Mouse (Mus musculus) MEL (cell line): Measurements from ENCODE around the gene Rprd2. TPM values are rescaled to one million over a fixed set of nuclear protein-coding genes. Genes with fewer than 3 reads are reported as not detected.

Experiments
- DNase-seq: peaks from one replicate; pipeline ENCODE4 v3.0.0; 2011; ENCODE audit warnings: low read depth, low spot score
- H3K27ac ChIP-seq: 2 replicates; pipeline ENCODE4 v1.5.1; 2012; ENCODE audit warnings: low read depth, mild to moderate bottlenecking, control low read depth, low read length, moderate library complexity; ENCODE audit not compliant: control insufficient read depth
- H3K27me3 ChIP-seq, 2 experiments: fragments of 150-350 bp in 1 of 2; sonication (generic) in 1 of 2; 2 replicates each; pipeline ENCODE4 v1.6.1; 2012; ENCODE audit warnings: low read length in 2 of 2, mild to moderate bottlenecking in 2 of 2, improper control_type of control experiment in 1 of 2, moderate library complexity in 1 of 2; ENCODE audit not compliant: insufficient read depth in 2 of 2, control insufficient read depth in 1 of 2
- H3K36me3 ChIP-seq, 2 experiments: 2 replicates each; pipeline ENCODE4 v1.6.1; 2012 to 2014; ENCODE audit warnings: low read length in 2 of 2, improper control_type of control experiment in 1 of 2, inconsistent platforms in 1 of 2, mild to moderate bottlenecking in 1 of 2; ENCODE audit not compliant: insufficient read depth in 2 of 2, control insufficient read depth in 1 of 2
- H3K4me1 ChIP-seq, 2 experiments: fragments of 150-350 bp in 1 of 2; sonication (generic) in 1 of 2; 2 replicates each; pipeline ENCODE4 v1.6.1; 2012; ENCODE audit warnings: low read length in 2 of 2, improper control_type of control experiment in 1 of 2, mild to moderate bottlenecking in 1 of 2; ENCODE audit not compliant: insufficient read depth in 2 of 2, control insufficient read depth in 1 of 2
- H3K4me3 ChIP-seq, 2 experiments: fragments of 150-350 bp in 1 of 2; sonication (generic) in 1 of 2; 2 replicates each; pipeline ENCODE4 v1.5.1; 2012; ENCODE audit warnings: low read depth in 2 of 2, low read length in 2 of 2, mild to moderate bottlenecking in 2 of 2, moderate library complexity in 2 of 2, control low read depth in 1 of 2, improper control_type of control experiment in 1 of 2; ENCODE audit not compliant: control insufficient read depth in 1 of 2, insufficient read depth in 1 of 2
- H3K79me2 ChIP-seq: 2 replicates; pipeline ENCODE4 v1.6.1; 2012; ENCODE audit warnings: mild to moderate bottlenecking, low read length, moderate library complexity; ENCODE audit not compliant: control insufficient read depth, poor library complexity, insufficient read depth
- H3K9ac ChIP-seq: 2 replicates; pipeline ENCODE4 v1.6.1; 2012; ENCODE audit warnings: low read depth, mild to moderate bottlenecking, control low read depth, low read length, moderate library complexity; ENCODE audit not compliant: control insufficient read depth, poor library complexity, severe bottlenecking
- H3K9me3 ChIP-seq: fragments of 150-350 bp; sonication (generic); replicated peaks from 2 replicates; pipeline ENCODE4 v1.6.1; 2012; ENCODE audit warnings: mild to moderate bottlenecking, low read length, improper control_type of control experiment, moderate library complexity; ENCODE audit not compliant: insufficient read depth
- BHLHE40 ChIP-seq: IDR thresholded peaks from 2 replicates; pipeline ENCODE4 v1.6.1; 2012; ENCODE audit warnings: low read depth, mild to moderate bottlenecking, inconsistent platforms, low read length, improper control_type of control experiment, borderline replicate concordance
- CHD2 ChIP-seq: IDR thresholded peaks from 2 replicates; pipeline ENCODE4 v1.6.1; 2011; ENCODE audit warnings: low read length, improper control_type of control experiment
- CTCF ChIP-seq, 3 experiments: IDR thresholded peaks in 2 of 3; conservative IDR thresholded peaks in 1 of 3; 2 replicates each; pipeline ENCODE4 v1.5.1; 2011 to 2012; ENCODE audit warnings: low read length in 3 of 3, low read depth in 2 of 3, mild to moderate bottlenecking in 2 of 3, improper control_type of control experiment in 1 of 3, inconsistent platforms in 1 of 3, mixed read lengths in 1 of 3, moderate library complexity in 1 of 3; ENCODE audit not compliant: control insufficient read depth in 1 of 3, insufficient read depth in 1 of 3, poor library complexity in 1 of 3, severe bottlenecking in 1 of 3
- EP300 ChIP-seq, 2 experiments: IDR thresholded peaks; 2 replicates each; pipeline ENCODE4 v1.6.1; 2011; ENCODE audit warnings: improper control_type of control experiment in 2 of 2, low read length in 2 of 2, low read depth in 1 of 2, mild to moderate bottlenecking in 1 of 2
- ETS1 ChIP-seq: IDR thresholded peaks from 2 replicates; pipeline ENCODE4 v1.6.1; 2012; ENCODE audit warnings: low read depth, mild to moderate bottlenecking, inconsistent platforms, low read length, improper control_type of control experiment, moderate library complexity
- GABPA ChIP-seq: IDR thresholded peaks from 2 replicates; pipeline ENCODE4 v1.6.1; 2012; ENCODE audit warnings: low read depth, mild to moderate bottlenecking, inconsistent platforms, low read length, improper control_type of control experiment, moderate library complexity
- GATA1 ChIP-seq: IDR thresholded peaks from 2 replicates; pipeline ENCODE4 v1.6.1; 2011; ENCODE audit warnings: low read depth, low read length, improper control_type of control experiment
- HCFC1 ChIP-seq: IDR thresholded peaks from 2 replicates; pipeline ENCODE4 v1.6.1; 2012; ENCODE audit warnings: low read depth, mild to moderate bottlenecking, inconsistent platforms, low read length, improper control_type of control experiment, moderate library complexity
- JUND ChIP-seq: IDR thresholded peaks from 2 replicates; pipeline ENCODE4 v1.6.1; 2011; ENCODE audit warnings: low read depth, mild to moderate bottlenecking, improper control_type of control experiment, low read length
- MAFK ChIP-seq: IDR thresholded peaks from 2 replicates; pipeline ENCODE4 v1.6.1; 2011; ENCODE audit warnings: low read depth, mild to moderate bottlenecking, low read length, improper control_type of control experiment, borderline replicate concordance
- MEF2A ChIP-seq: IDR thresholded peaks from 2 replicates; pipeline ENCODE4 v1.6.1; 2014; ENCODE audit warnings: low read depth, mild to moderate bottlenecking, inconsistent platforms, low read length, improper control_type of control experiment; ENCODE audit not compliant: poor library complexity, insufficient replicate concordance, severe bottlenecking; ENCODE audit errors: extremely low read depth
- MXI1 ChIP-seq: IDR thresholded peaks from 2 replicates; pipeline ENCODE4 v1.6.1; 2011; ENCODE audit warnings: mild to moderate bottlenecking, low read depth, low read length, improper control_type of control experiment
- MYB ChIP-seq: IDR thresholded peaks from 2 replicates; pipeline ENCODE4 v1.6.1; 2011; ENCODE audit warnings: mild to moderate bottlenecking, low read depth, low read length, improper control_type of control experiment
- NRF1 ChIP-seq: IDR thresholded peaks from 2 replicates; pipeline ENCODE4 v1.6.1; 2014; ENCODE audit warnings: low read depth, mild to moderate bottlenecking, inconsistent platforms, low read length, improper control_type of control experiment, moderate library complexity; ENCODE audit not compliant: poor library complexity, insufficient read depth, severe bottlenecking
- POLR2A ChIP-seq, 2 experiments: IDR thresholded peaks; 2 replicates each; pipeline ENCODE4 v1.6.1; 2011 to 2012; ENCODE audit warnings: low read length in 2 of 2, mild to moderate bottlenecking in 2 of 2, control low read depth in 1 of 2, improper control_type of control experiment in 1 of 2, low read depth in 1 of 2, moderate library complexity in 1 of 2; ENCODE audit not compliant: control insufficient read depth in 1 of 2, insufficient read depth in 1 of 2, poor library complexity in 1 of 2
- RCOR1 ChIP-seq: IDR thresholded peaks from 2 replicates; pipeline ENCODE4 v1.6.1; 2012; ENCODE audit warnings: low read depth, mild to moderate bottlenecking, inconsistent platforms, low read length, improper control_type of control experiment
- SMC3 ChIP-seq: IDR thresholded peaks from 2 replicates; pipeline ENCODE4 v1.6.1; 2011; ENCODE audit warnings: low read depth, low read length, improper control_type of control experiment
- TAL1 ChIP-seq: IDR thresholded peaks from 2 replicates; pipeline ENCODE4 v1.6.1; 2012; ENCODE audit warnings: mild to moderate bottlenecking, inconsistent platforms, low read length, moderate library complexity, mixed read lengths
- UBTF ChIP-seq: IDR thresholded peaks from 2 replicates; pipeline ENCODE4 v1.6.1; 2012; ENCODE audit warnings: low read depth, mild to moderate bottlenecking, inconsistent platforms, low read length, improper control_type of control experiment, moderate library complexity, borderline replicate concordance; ENCODE audit not compliant: insufficient read depth
- USF2 ChIP-seq, 2 experiments: IDR thresholded peaks; 2 replicates each; pipeline ENCODE4 v1.6.1; 2011 to 2012; ENCODE audit warnings: improper control_type of control experiment in 2 of 2, low read length in 2 of 2, borderline replicate concordance in 1 of 2, inconsistent platforms in 1 of 2, low read depth in 1 of 2, mild to moderate bottlenecking in 1 of 2; ENCODE audit not compliant: insufficient read depth in 1 of 2
- ZC3H11A ChIP-seq: IDR thresholded peaks from 2 replicates; pipeline ENCODE4 v1.6.1; 2012; ENCODE audit warnings: low read depth, mild to moderate bottlenecking, inconsistent platforms, low read length, improper control_type of control experiment
- ZNF384 ChIP-seq: IDR thresholded peaks from 2 replicates; pipeline ENCODE4 v1.6.1; 2012; ENCODE audit warnings: low read depth, mild to moderate bottlenecking, inconsistent platforms, low read length, improper control_type of control experiment
- polyA plus RNA-seq, 2 experiments: library from polyadenylated mRNA; stranded (reverse) in 1 of 2; unstranded in 1 of 2; fragments of >175 nt in 1 of 2; fragments of >200 nt in 1 of 2; gene quantifications; 2 replicates each; pipeline versions ENCODE4 v1.2.1 to v1.2.4; 2012; ENCODE audit warnings: low replicate concordance in 2 of 2, low read depth in 1 of 2; ENCODE audit not compliant: insufficient read length in 2 of 2, insufficient read depth in 1 of 2, missing spikeins in 1 of 2
- total RNA-seq: library from RNA; depleted of rRNA; stranded (reverse); fragments of 300-350 nt; gene quantifications from 2 replicates; pipeline ENCODE4 v1.2.3, GENCODE M21; 2012

Gene Rprd2
- total and polyA plus RNA-seq, 3 experiments: 16.3 to 42.0 (median 31.9) TPM

GRCm38 (mm10) chr3:95730431-95730830 is 88.2 kb downstream of the Rprd2 start:
- no peaks in the 10 kb centered on the region for H3K9me3 ChIP-seq
- TF ChIP-seq MYB (no peak), ZC3H11A (no peak), RCOR1 (no peak), CTCF (IDR thresholded peaks at IDR 0.05 in 2 of 3, conservative IDR thresholded peaks at IDR 0.05 in 1 of 3; ENCODE audit: control insufficient read depth in 1 of 3, insufficient read depth in 1 of 3, low read depth in 2 of 3, low read length in 3 of 3, poor library complexity in 1 of 3, severe bottlenecking in 1 of 3) (no peak), TAL1 (no peak), EP300 (IDR thresholded peaks at IDR 0.05; ENCODE audit: low read depth in 1 of 2, low read length in 2 of 2) (no peak), MEF2A (no peak), CHD2 (no peak)
- no peak overlapping the region for H3K9ac ChIP-seq
- no peak overlapping the region for H3K4me3 ChIP-seq
- H3K79me2 ChIP-seq: no peaks in the 10 kb centered on the region
- peaks cover 14 to 32% of the 10 kb centered on the region in 2 experiments for H3K4me1 ChIP-seq
- no peak overlapping the region for H3K27ac ChIP-seq
- peaks cover 0 to 27% of the 10 kb centered on the region in 2 experiments; a peak in 2 of 4 replicates for H3K36me3 ChIP-seq
- DNase-seq: no peak
- H3K27me3 ChIP-seq: no peaks in the 10 kb centered on the region

GRCm38 (mm10) chr3:95728906-95729305 is 89.8 kb downstream of the Rprd2 start:
- H3K79me2 ChIP-seq: no peaks in the 10 kb centered on the region

More at GRCm38 (mm10) chr3:95728906-95729305, 89.8 kb downstream of the Rprd2 start:
- no peaks in the 10 kb centered on the region for H3K9me3 ChIP-seq
- H3K36me3 ChIP-seq: peaks cover 0 to 22% of the 10 kb centered on the region in 2 experiments; a peak in 2 of 4 replicates
- no peak overlapping the region for H3K4me3 ChIP-seq
- DNase-seq: no peak
- H3K27me3 ChIP-seq: no peaks in the 10 kb centered on the region
- no peak overlapping the region for H3K9ac ChIP-seq
- no peak for TF ChIP-seq GATA1
- TF ChIP-seq JUND: no peak
- no peak for TF ChIP-seq USF2 (IDR thresholded peaks at IDR 0.05; ENCODE audit: borderline replicate concordance in 1 of 2, insufficient read depth in 1 of 2, low read depth in 1 of 2, low read length in 2 of 2)
- no peak for TF ChIP-seq MAFK
- TF ChIP-seq MXI1: no peak
- no peak for TF ChIP-seq UBTF
- no peak for TF ChIP-seq POLR2A (IDR thresholded peaks at IDR 0.05; ENCODE audit: control insufficient read depth in 1 of 2, insufficient read depth in 1 of 2, low read depth in 1 of 2, low read length in 2 of 2, poor library complexity in 1 of 2)
- no peak for TF ChIP-seq BHLHE40
- TF ChIP-seq CHD2: no peak
- no peak for TF ChIP-seq MEF2A
- TF ChIP-seq MYB: no peak
- TF ChIP-seq NRF1: no peak
- TF ChIP-seq SMC3: no peak
- no peak for TF ChIP-seq ZNF384
- TF ChIP-seq ETS1: no peak
- TF ChIP-seq HCFC1: no peak
- TF ChIP-seq GABPA: no peak
- H3K4me1 ChIP-seq: peaks cover 14 to 24% of the 10 kb centered on the region in 2 experiments
- H3K27ac ChIP-seq: no peak overlapping the region
